Mouse (Mus musculus) E14TG2a.4 (cell line): ENCODE measurements around the gene Rhbdl1.

Experiments used
- CTCF ChIP-seq: conservative IDR thresholded peaks from 2 replicates; pipeline ENCODE4 v1.5.1; 2014; ENCODE audit warnings: low read length
- NANOG ChIP-seq: IDR thresholded peaks from 2 replicates; pipeline ENCODE4 v1.6.1; 2014; ENCODE audit warnings: borderline replicate concordance, low read length, mixed read lengths
- POU5F1 ChIP-seq: IDR thresholded peaks from 2 replicates; pipeline ENCODE4 v1.6.1; 2014; ENCODE audit warnings: low read length, borderline replicate concordance

DNA sequence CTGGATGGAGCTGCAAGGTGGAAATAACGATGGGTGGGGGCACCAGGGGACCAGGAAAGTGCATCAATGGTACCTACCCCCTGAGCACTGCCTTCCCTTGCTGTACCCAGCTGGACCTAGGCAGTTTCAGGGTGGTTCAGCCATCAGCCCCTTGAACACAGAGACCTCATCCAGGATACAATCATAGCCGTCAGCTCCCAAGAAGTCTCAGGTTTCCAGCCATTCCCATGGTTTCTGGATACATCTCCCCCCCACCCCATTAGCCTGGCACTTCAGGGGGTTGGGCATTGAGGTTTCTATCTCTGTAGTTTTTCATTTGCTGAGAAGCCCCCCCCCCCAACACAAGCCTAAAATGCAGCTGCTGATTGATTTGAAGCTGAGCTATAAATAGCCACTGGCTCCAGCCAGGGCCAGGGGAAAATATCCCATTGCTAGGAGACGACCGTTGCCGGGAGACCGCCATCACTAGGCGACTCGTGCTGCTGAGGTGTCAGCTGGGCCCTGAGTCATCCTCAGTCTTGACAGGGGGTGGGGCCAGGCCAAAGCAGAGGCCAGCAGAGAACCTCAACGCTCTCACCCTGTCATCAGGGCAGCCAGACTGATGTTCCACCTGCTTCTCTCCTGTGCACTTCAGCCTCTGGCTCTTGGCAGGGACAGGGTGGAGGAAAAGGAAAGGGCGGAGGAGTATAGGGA, 34.1 kb downstream of the Rhbdl1 start:
- TF ChIP-seq CTCF (no peak), POU5F1 (no peak), NANOG (no peak)
